Mouse (Mus musculus) intestine, embryonic 14.5 days (tissue): ENCODE data around the gene Ntan1. TPM values are rescaled to one million over a fixed set of nuclear protein-coding genes. Genes with fewer than 3 reads are reported as not detected.
A peak's percentile ranks its signal among the peaks of the same experiment; 100 is the strongest.
"Not testable (repeated sequence)": the region's sequence is repeated elsewhere in the genome, so short reads cannot be mapped to it uniquely, and the experiment has no call there.

Source experiments
- ATAC-seq: fragments of 200-750 bp; cut with Nextera tagmentation; replicated peaks from 2 replicates; pipeline ENCODE4 v1.8.0; 2017; ENCODE audit warnings: low read depth, moderate number of reproducible peaks, moderate TSS enrichment, moderate library complexity; ENCODE audit not compliant: low FRiP score, low TSS enrichment
- DNase-seq: peaks from one replicate; pipeline ENCODE4 v3.0.0-alpha.2; 2018; ENCODE audit warnings: low spot score
- H3K27ac ChIP-seq: fragments of 300-500 bp; sonication (generic); 2 replicates; pipeline ENCODE4 v1.5.1; 2014; ENCODE audit warnings: low read depth, mild to moderate bottlenecking, control low read depth
- H3K27me3 ChIP-seq: fragments of 300-500 bp; sonication (generic); replicated peaks from 2 replicates; pipeline ENCODE4 v1.6.1; 2014; ENCODE audit warnings: low read length, control low read depth; ENCODE audit not compliant: control insufficient read depth, insufficient read depth
- H3K36me3 ChIP-seq: fragments of 300-500 bp; sonication (generic); 2 replicates; pipeline ENCODE4 v1.6.1; 2014; ENCODE audit warnings: low read length, control low read depth; ENCODE audit not compliant: control insufficient read depth, insufficient read depth
- H3K4me1 ChIP-seq: fragments of 300-500 bp; sonication (generic); replicated peaks from 2 replicates; pipeline ENCODE4 v1.6.1; 2014; ENCODE audit warnings: low read length, control low read depth, mixed read lengths; ENCODE audit not compliant: control insufficient read depth, insufficient read depth
- H3K4me2 ChIP-seq: fragments of 300-500 bp; sonication (generic); 2 replicates; pipeline ENCODE4 v1.6.1; 2014; ENCODE audit warnings: low read length
- H3K4me3 ChIP-seq: fragments of 300-500 bp; sonication (generic); 2 replicates; pipeline ENCODE4 v1.5.1; 2014; ENCODE audit warnings: low read depth, low read length, control low read depth, mixed read lengths
- H3K9ac ChIP-seq: fragments of 300-500 bp; sonication (generic); 2 replicates; pipeline ENCODE4 v1.6.1; 2014; ENCODE audit warnings: mild to moderate bottlenecking, low read length
- H3K9me3 ChIP-seq: fragments of 300-500 bp; sonication (generic); 2 replicates; pipeline ENCODE4 v1.6.1; 2016; ENCODE audit warnings: low read length, control low read depth; ENCODE audit not compliant: control insufficient read depth
- whole genome bisulfite sequencing: fragments of 180-500 bp; shearing (Covaris S2); extraction: QIAGEN DNeasy Blood & Tissue Kit; methylation state at CpG from one replicate; pipeline ENCODE4 v1.1.7; 2014; 5-methylcytosine and 5-hydroxymethylcytosine counted together
- polyA plus RNA-seq: library from polyadenylated mRNA; unstranded; fragments of >200 nt; fragmentation: Nextera tagmentation; extraction: Ambion mirVana; gene quantifications from 2 replicates; pipeline ENCODE4 v1.2.1, GENCODE M21; 2014

Ntan1 gene
- polyA plus RNA-seq, 1 experiment from 2014 or later: 158 TPM

- H3K36me3 ChIP-seq: peaks cover 89% of the 10 kb centered on the region
- ATAC-seq, H3K27ac ChIP-seq, H3K4me2 ChIP-seq, H3K4me3 ChIP-seq, H3K27me3 ChIP-seq, H3K9ac ChIP-seq, H3K4me1 ChIP-seq, H3K9me3 ChIP-seq: not testable (repeated sequence)
- peak; percentile 9 for DNase-seq
- whole genome bisulfite sequencing: 90% methylated on average over 2 of the region's 2 CpGs
Measured at GRCm38 (mm10) chr16:13793441-13793840, 25.2 kb upstream of the Ntan1 start.

DNA sequence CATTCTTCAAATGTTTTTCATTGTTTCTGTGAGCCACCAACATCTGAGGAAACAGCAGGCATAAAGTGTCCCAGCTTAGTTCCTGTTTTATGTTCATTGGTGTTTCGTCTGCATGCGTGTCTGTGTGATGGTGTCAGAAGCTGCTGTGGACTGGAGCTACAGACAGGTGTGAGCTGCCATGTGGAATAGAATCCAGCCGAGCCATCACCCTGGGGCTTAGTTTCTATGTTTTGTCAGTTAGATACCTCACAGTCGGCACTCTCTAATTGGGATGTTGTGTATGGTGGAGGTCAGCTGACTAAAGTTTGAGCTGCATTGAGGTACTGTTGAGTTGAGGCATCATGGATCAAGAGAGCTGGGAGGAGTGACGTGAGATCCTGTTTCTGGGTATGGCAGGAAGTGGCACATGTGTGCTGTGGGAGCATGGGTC is 21.9 kb upstream of the Ntan1 start:
- Histone ChIP-seq H3K27me3 (no peaks in the 10 kb centered on the region), H3K27ac (no peak overlapping the region), H3K4me1 (no peaks in the 10 kb centered on the region), H3K4me3 (no peak overlapping the region), H3K9me3 (no peaks in the 10 kb centered on the region), H3K4me2 (no peak overlapping the region), H3K9ac (no peak overlapping the region), H3K36me3 (peaks cover 88% of the 10 kb centered on the region)
- WGBS: 88% methylated on average over 5 of the region's 5 CpGs
- no peak for ATAC-seq
- no peak for DNase-seq

DNA sequence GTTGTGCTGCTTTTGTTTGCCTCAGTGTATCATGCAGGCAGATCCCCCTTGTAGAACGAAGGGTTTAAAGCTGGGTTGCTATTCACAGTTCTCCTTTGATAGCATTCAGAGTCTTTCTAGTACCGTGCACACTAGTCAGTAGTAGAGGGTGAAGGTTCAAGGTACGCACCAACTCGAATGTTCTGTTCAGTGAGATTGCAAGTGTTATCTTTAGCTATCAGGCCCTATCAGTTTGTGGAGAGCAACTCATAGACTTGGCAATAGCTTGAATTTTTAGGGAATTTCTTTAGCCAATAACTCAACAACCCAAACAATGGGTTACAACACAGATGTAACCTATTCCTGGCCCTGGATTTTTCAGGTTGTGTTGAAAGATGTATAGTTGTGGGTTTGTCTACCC is 17.4 kb upstream of the Ntan1 start:
- ATAC-seq: no peak
- no peak overlapping the region for H3K4me3 ChIP-seq
- WGBS: 96% methylated on average over 4 of the region's 4 CpGs
- DNase-seq: no peak
- H3K9me3 ChIP-seq: no peaks in the 10 kb centered on the region
- H3K4me2 ChIP-seq: no peak overlapping the region
- no peak overlapping the region for H3K27ac ChIP-seq
- no peak overlapping the region for H3K9ac ChIP-seq
- H3K27me3 ChIP-seq: no peaks in the 10 kb centered on the region
- H3K36me3 ChIP-seq: peaks cover 83% of the 10 kb centered on the region
- no peaks in the 10 kb centered on the region for H3K4me1 ChIP-seq

GRCm38 (mm10) chr16:13804666-13805065 is 14.0 kb upstream of the Ntan1 start:
- Histone ChIP-seq H3K36me3 (peaks cover 90% of the 10 kb centered on the region), H3K4me1 (no peaks in the 10 kb centered on the region)
- no peak for ATAC-seq

GRCm38 (mm10) chr16:13807616-13808015 is 11.0 kb upstream of the Ntan1 start:
- ATAC-seq: no peak
- H3K36me3 ChIP-seq: peaks cover 92% of the 10 kb centered on the region
- 92% methylated on average over 4 of the region's 4 CpGs for WGBS

More at GRCm38 (mm10) chr16:13804666-13805065, 14.0 kb upstream of the Ntan1 start:
- DNase-seq: no peak
- no peak overlapping the region for H3K4me3 ChIP-seq
- 88% methylated on average over 5 of the region's 5 CpGs for WGBS
- no peak overlapping the region for H3K9ac ChIP-seq
- H3K27me3 ChIP-seq: no peaks in the 10 kb centered on the region
- no peak overlapping the region for H3K4me2 ChIP-seq
- H3K27ac ChIP-seq: no peak overlapping the region
- H3K9me3 ChIP-seq: no peaks in the 10 kb centered on the region

GRCm38 (mm10) chr16:13808410-13808809 is 10.2 kb upstream of the Ntan1 start:
- ATAC-seq (peak; percentile 56; the same call in 1 of the 2 replicates), DNase-seq (no peak)
- 87% methylated on average over 7 of the region's 7 CpGs for WGBS
- H3K9me3 ChIP-seq: no peaks in the 10 kb centered on the region
- no peaks in the 10 kb centered on the region for H3K4me1 ChIP-seq
- H3K4me3 ChIP-seq: no peak overlapping the region
- H3K36me3 ChIP-seq: peaks cover 96% of the 10 kb centered on the region
- H3K27ac ChIP-seq: no peak overlapping the region
- no peak overlapping the region for H3K9ac ChIP-seq
- H3K4me2 ChIP-seq: no peak overlapping the region
- H3K27me3 ChIP-seq: no peaks in the 10 kb centered on the region

More at GRCm38 (mm10) chr16:13807616-13808015, 11.0 kb upstream of the Ntan1 start:
- no peaks in the 10 kb centered on the region for H3K9me3 ChIP-seq
- no peaks in the 10 kb centered on the region for H3K4me1 ChIP-seq
- no peak overlapping the region for H3K27ac ChIP-seq
- H3K27me3 ChIP-seq: no peaks in the 10 kb centered on the region
- no peak overlapping the region for H3K4me3 ChIP-seq
- no peak for DNase-seq
- no peak overlapping the region for H3K4me2 ChIP-seq
- H3K9ac ChIP-seq: no peak overlapping the region

DNA sequence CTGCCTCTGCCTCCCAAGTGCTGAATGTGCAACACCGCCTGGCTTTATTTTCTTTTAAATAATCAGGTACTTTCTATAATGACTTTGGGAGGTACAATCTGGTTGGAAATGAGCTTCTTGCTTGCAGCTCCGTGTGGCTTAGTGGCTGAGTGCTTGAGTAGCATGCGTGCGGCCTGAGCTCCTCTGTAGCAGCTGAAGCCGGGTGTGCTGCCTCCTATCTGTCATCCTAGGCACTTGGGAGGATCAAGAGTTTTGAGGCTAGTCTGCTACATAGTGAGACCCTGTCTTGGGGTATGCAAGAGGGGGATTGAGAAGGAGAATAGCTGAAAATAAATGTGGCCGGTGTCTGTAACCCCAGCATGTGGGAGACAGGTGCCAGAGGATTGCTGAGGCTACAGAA is 6.5 kb upstream of the Ntan1 start:
- Histone ChIP-seq H3K27ac (no peak overlapping the region), H3K9ac (no peak overlapping the region), H3K9me3 (no peaks in the 10 kb centered on the region), H3K36me3 (peaks cover 88% of the 10 kb centered on the region), H3K4me3 (no peak overlapping the region), H3K4me2 (no peak overlapping the region), H3K4me1 (no peaks in the 10 kb centered on the region), H3K27me3 (no peaks in the 10 kb centered on the region)
- 89% methylated on average over 6 of the region's 6 CpGs for WGBS
- ATAC-seq: no peak
- no peak for DNase-seq

DNA sequence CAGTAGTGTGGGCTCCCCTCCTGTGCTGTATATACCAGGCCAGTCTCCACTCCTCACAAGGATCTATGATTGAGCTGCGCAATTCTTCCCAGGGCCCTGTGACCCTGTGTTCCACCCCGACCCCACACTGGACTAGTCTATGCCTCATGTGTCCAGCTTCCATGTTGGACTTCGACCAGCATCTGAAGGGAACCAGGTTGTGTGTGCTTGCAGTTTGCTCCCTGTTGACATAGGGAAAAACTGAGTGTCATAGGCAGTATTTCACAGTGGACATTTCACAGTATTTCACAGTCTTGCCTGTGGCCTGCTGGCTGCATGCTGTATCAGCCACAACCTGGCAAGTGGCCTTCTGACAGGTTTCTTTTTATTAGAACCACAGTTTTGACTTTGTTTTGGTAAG is 5.4 kb upstream of the Ntan1 start:
- 96% methylated on average over 3 of the region's 3 CpGs for WGBS
- DNase-seq (no peak), ATAC-seq (no peak)
- Histone ChIP-seq H3K9me3 (no peaks in the 10 kb centered on the region), H3K4me2 (no peak overlapping the region), H3K27ac (no peak overlapping the region), H3K4me1 (no peaks in the 10 kb centered on the region), H3K9ac (no peak overlapping the region), H3K4me3 (no peak overlapping the region), H3K27me3 (no peaks in the 10 kb centered on the region), H3K36me3 (peaks cover 79% of the 10 kb centered on the region)

GRCm38 (mm10) chr16:13819394-13819743 is 724 bp downstream of the Ntan1 start:
- WGBS: under 1% methylated on average over 36 of the region's 36 CpGs
- H3K4me2 ChIP-seq: peak overlapping the region; percentile 84
- no peaks in the 10 kb centered on the region for H3K9me3 ChIP-seq
- peak overlapping the region; percentile 95 for H3K27ac ChIP-seq
- no peak for DNase-seq
- peak overlapping the region; percentile 83 for H3K4me3 ChIP-seq
- H3K36me3 ChIP-seq: peaks cover 18% of the 10 kb centered on the region; the same call in 1 of the 2 replicates
- H3K4me1 ChIP-seq: peaks cover 11% of the 10 kb centered on the region
- peak overlapping the region; percentile 86 for H3K9ac ChIP-seq
- no peaks in the 10 kb centered on the region for H3K27me3 ChIP-seq
- peak; percentile 66 for ATAC-seq
